Mouse (Mus musculus) lung, embryonic 14.5 days (tissue): ENCODE results near the gene Prkd3. TPM values are rescaled to one million over a fixed set of nuclear protein-coding genes. Genes with fewer than 3 reads are reported as not detected.
A peak's percentile ranks its signal among the peaks of the same experiment; 100 is the strongest.

Experiments used
- ATAC-seq: fragments of 200-750 bp; cut with Nextera tagmentation; 2 replicates; pipeline ENCODE4 v1.8.0; 2017; ENCODE audit warnings: mild to moderate bottlenecking, moderate TSS enrichment, moderate library complexity; ENCODE audit not compliant: insufficient read depth
- DNase-seq: peaks from one replicate; pipeline ENCODE4 v3.0.0-alpha.2; 2015
- H3K27ac ChIP-seq: fragments of 300-500 bp; sonication (generic); 2 replicates; pipeline ENCODE4 v1.5.1; 2014; ENCODE audit warnings: low read depth, mild to moderate bottlenecking, moderate library complexity
- H3K27me3 ChIP-seq: fragments of 300-500 bp; sonication (generic); 2 replicates; pipeline ENCODE4 v1.6.1; 2014; ENCODE audit warnings: low read length, control low read depth; ENCODE audit not compliant: insufficient read depth
- H3K36me3 ChIP-seq: fragments of 300-500 bp; sonication (generic); 2 replicates; pipeline ENCODE4 v1.6.1; 2014; ENCODE audit warnings: control low read depth; ENCODE audit not compliant: insufficient read depth
- H3K4me1 ChIP-seq: fragments of 300-500 bp; sonication (generic); 2 replicates; pipeline ENCODE4 v1.6.1; 2014; ENCODE audit warnings: antibody characterized with exemption, control low read depth; ENCODE audit not compliant: insufficient read depth
- H3K4me2 ChIP-seq: fragments of 300-500 bp; sonication (generic); 2 replicates; pipeline ENCODE4 v1.6.1; 2014; ENCODE audit warnings: mild to moderate bottlenecking
- H3K4me3 ChIP-seq: fragments of 300-500 bp; sonication (generic); 2 replicates; pipeline ENCODE4 v1.5.1; 2014; ENCODE audit warnings: low read depth, low read length
- H3K9ac ChIP-seq: fragments of 300-500 bp; sonication (generic); 2 replicates; pipeline ENCODE4 v1.6.1; 2014
- H3K9me3 ChIP-seq: fragments of 300-500 bp; sonication (generic); 2 replicates; pipeline ENCODE4 v1.6.1; 2016; ENCODE audit warnings: low read depth, low read length, control low read depth
- CTCF ChIP-seq: IDR thresholded peaks from 2 replicates; pipeline ENCODE4 v1.5.1; 2016; ENCODE audit warnings: antibody characterized with exemption, low read depth
- WGBS: fragments of 180-500 bp; shearing (Covaris S2); extraction: QIAGEN DNeasy Blood & Tissue Kit; methylation state at CpG from one replicate; pipeline ENCODE4 v1.1.7; 2014; 5-methylcytosine and 5-hydroxymethylcytosine counted together
- polyA plus RNA-seq: library from polyadenylated mRNA; unstranded; fragments of >200 nt; fragmentation: Nextera tagmentation; extraction: Ambion mirVana; gene quantifications from 2 replicates; pipeline ENCODE4 v1.2.1, GENCODE M21; 2014

Gene Prkd3
- polyA plus RNA-seq, 1 experiment from 2014 or later = 52.4 TPM

- Histone ChIP-seq H3K4me1 (no peaks in the 10 kb centered on the region), H3K4me2 (peak overlapping the region; percentile 97), H3K27ac (no peak overlapping the region), H3K9me3 (no peaks in the 10 kb centered on the region), H3K36me3 (no peaks in the 10 kb centered on the region), H3K4me3 (peak overlapping the region; percentile 52), H3K9ac (peak overlapping the region; percentile 47), H3K27me3 (peaks cover 10% of the 10 kb centered on the region; the same call in 1 of the 2 replicates)
- 1% methylated on average over 45 of the region's 45 CpGs for WGBS
- peak; percentile 95 for ATAC-seq
- DNase-seq = peak; percentile 73
- TF ChIP-seq CTCF = peak; percentile 38
Measured at GRCm38 (mm10) chr17:79052088-79052812, 31.6 kb upstream of the Prkd3 start.

GRCm38 (mm10) chr17:79051606-79052005 is 31.0 kb upstream of the Prkd3 start, which contains the start of gene Qpct:
TSS of gene Qpct (plus strand) at chr17:79051906.
- H3K9ac ChIP-seq = peak within 1 kb of the TSS; percentile 47
- no peaks in the 10 kb centered on the region for H3K9me3 ChIP-seq
- ATAC-seq (no peak), DNase-seq (no peak)
- H3K36me3 ChIP-seq = no peaks in the 10 kb centered on the region
- peak within 1 kb of the TSS; percentile 97 for H3K4me2 ChIP-seq
- H3K4me1 ChIP-seq = no peaks in the 10 kb centered on the region
- WGBS = 58% methylated on average over 4 of the region's 4 CpGs
- H3K27me3 ChIP-seq = peaks cover 10% of the 10 kb centered on the region; the same call in 1 of the 2 replicates
- H3K27ac ChIP-seq = no peak within 1 kb of the TSS
- TF ChIP-seq CTCF = no peak
- peak within 1 kb of the TSS; percentile 52 for H3K4me3 ChIP-seq

GRCm38 (mm10) chr17:79043705-79044104 is 23.1 kb upstream of the Prkd3 start:
- Histone ChIP-seq H3K36me3 (no peaks in the 10 kb centered on the region), H3K27me3 (no peaks in the 10 kb centered on the region), H3K9ac (no peak overlapping the region), H3K4me3 (no peak overlapping the region), H3K27ac (no peak overlapping the region), H3K9me3 (no peaks in the 10 kb centered on the region), H3K4me2 (no peak overlapping the region), H3K4me1 (no peaks in the 10 kb centered on the region)
- 90% methylated on average over 2 of the region's 2 CpGs for WGBS
- ATAC-seq = no peak
- no peak for TF ChIP-seq CTCF
- DNase-seq = no peak

DNA sequence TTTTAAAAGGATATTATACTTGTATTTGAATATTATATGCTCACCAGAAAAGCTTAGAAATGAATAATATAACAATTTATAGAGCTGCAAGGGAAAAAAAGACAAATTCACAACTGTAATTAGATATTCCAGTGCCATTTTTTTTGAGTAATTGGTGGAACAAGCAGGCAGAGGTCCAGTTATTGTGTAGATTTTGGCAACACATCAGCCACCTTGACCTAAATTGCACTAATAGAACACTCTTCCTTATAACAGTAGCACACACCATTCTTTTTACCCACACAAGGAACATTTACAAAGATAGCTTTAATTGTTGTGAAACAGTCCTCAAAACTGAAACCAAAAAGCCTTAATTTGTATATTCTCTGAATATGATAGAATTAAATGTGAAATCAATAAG is 19.0 kb upstream of the Prkd3 start:
- H3K27me3 ChIP-seq = no peaks in the 10 kb centered on the region
- no peak overlapping the region for H3K4me2 ChIP-seq
- no peak overlapping the region for H3K4me3 ChIP-seq
- no peaks in the 10 kb centered on the region for H3K9me3 ChIP-seq
- H3K27ac ChIP-seq = no peak overlapping the region
- H3K36me3 ChIP-seq = no peaks in the 10 kb centered on the region
- no peak for DNase-seq
- H3K9ac ChIP-seq = no peak overlapping the region
- ATAC-seq = no peak
- TF ChIP-seq CTCF = no peak
- H3K4me1 ChIP-seq = no peaks in the 10 kb centered on the region

- Histone ChIP-seq H3K4me2 (no peak overlapping the region), H3K4me1 (no peaks in the 10 kb centered on the region), H3K9me3 (no peaks in the 10 kb centered on the region), H3K27ac (no peak overlapping the region), H3K4me3 (no peak overlapping the region), H3K27me3 (no peaks in the 10 kb centered on the region), H3K36me3 (no peaks in the 10 kb centered on the region), H3K9ac (no peak overlapping the region)
- no peak for TF ChIP-seq CTCF
- ATAC-seq (no peak), DNase-seq (no peak)
- WGBS = 78% methylated on average over 4 of the region's 4 CpGs
Measured at GRCm38 (mm10) chr17:79032782-79033181, 12.2 kb upstream of the Prkd3 start.

DNA sequence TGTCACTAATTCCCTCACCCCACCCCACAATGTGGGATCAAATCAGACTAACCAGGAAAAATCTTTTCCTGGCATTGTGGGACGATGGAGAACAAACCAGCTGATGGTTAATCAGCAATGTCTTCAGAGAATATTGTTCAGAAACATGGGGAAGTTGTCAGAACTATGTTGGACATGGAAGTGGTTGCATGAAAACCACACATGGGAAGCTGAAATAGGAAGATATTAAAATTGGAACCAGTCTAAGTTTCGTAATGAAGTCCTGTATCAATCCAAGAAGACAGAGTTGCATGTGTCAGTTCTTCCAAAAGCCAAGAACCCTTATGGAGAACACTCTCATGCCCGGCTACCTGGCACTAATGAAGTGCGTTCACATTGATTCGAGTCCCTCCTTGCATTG is 11.0 kb upstream of the Prkd3 start:
- no peak overlapping the region for H3K9ac ChIP-seq
- no peaks in the 10 kb centered on the region for H3K9me3 ChIP-seq
- no peak for TF ChIP-seq CTCF
- no peak for DNase-seq
- H3K4me2 ChIP-seq = no peak overlapping the region
- 82% methylated on average over 5 of the region's 5 CpGs for WGBS
- H3K4me3 ChIP-seq = no peak overlapping the region
- no peak overlapping the region for H3K27ac ChIP-seq
- no peak for ATAC-seq
- H3K36me3 ChIP-seq = no peaks in the 10 kb centered on the region
- H3K27me3 ChIP-seq = no peaks in the 10 kb centered on the region
- H3K4me1 ChIP-seq = no peaks in the 10 kb centered on the region

DNA sequence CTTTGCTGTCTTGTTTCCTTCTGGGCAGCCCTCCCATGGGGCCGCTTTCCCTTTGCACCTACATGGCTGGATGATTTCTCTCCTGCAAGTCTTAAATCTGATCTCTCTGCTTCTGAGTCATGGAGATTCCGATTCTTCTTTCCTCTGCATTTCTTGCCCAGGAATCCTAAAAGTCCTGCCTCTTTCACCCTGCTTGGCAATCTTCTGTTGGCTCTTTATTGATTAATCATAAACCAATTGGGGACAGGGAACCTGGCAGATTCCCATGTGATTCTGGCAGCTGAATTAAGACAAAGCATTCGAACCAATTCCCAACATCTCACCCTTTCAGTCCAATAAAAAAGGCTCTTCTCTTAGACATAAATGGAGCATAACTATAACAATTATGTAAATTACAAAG is 8.6 kb upstream of the Prkd3 start:
- no peaks in the 10 kb centered on the region for H3K4me1 ChIP-seq
- no peaks in the 10 kb centered on the region for H3K36me3 ChIP-seq
- H3K4me3 ChIP-seq = no peak overlapping the region
- H3K27me3 ChIP-seq = no peaks in the 10 kb centered on the region
- no peak for ATAC-seq
- no peaks in the 10 kb centered on the region for H3K9me3 ChIP-seq
- no peak overlapping the region for H3K27ac ChIP-seq
- DNase-seq = no peak
- 72% methylated on average over 3 of the region's 3 CpGs for WGBS
- no peak overlapping the region for H3K4me2 ChIP-seq
- TF ChIP-seq CTCF = no peak
- no peak overlapping the region for H3K9ac ChIP-seq
